Mouse (Mus musculus): ENCODE results near the gene Fndc8.

GRCm38 (mm10) chr11:82890342-82890762 lies 1.6 kb upstream of the Fndc8 start, which contains the start of gene Rad51d:
- no peak for TF ChIP-seq HCFC1 (IDR thresholded peaks at IDR 0.05; ENCODE audit: borderline replicate concordance, insufficient read depth, low read length)
- no peak for TF ChIP-seq ZNF384 (IDR thresholded peaks at IDR 0.05; ENCODE audit: low read depth, low read length)
- TF ChIP-seq ZC3H11A (IDR thresholded peaks at IDR 0.05; ENCODE audit: borderline replicate concordance, low read depth, low read length) = peak; percentile 82

Measured in ES-E14 (cell line).